Mouse (Mus musculus) kidney, adult 18-20 months (tissue): ENCODE results near the gene Fkbp9.

Experiments used
- DNase-seq: peaks from one replicate; pipeline ENCODE4 v3.0.0; 2021

The Fkbp9 gene

DNA sequence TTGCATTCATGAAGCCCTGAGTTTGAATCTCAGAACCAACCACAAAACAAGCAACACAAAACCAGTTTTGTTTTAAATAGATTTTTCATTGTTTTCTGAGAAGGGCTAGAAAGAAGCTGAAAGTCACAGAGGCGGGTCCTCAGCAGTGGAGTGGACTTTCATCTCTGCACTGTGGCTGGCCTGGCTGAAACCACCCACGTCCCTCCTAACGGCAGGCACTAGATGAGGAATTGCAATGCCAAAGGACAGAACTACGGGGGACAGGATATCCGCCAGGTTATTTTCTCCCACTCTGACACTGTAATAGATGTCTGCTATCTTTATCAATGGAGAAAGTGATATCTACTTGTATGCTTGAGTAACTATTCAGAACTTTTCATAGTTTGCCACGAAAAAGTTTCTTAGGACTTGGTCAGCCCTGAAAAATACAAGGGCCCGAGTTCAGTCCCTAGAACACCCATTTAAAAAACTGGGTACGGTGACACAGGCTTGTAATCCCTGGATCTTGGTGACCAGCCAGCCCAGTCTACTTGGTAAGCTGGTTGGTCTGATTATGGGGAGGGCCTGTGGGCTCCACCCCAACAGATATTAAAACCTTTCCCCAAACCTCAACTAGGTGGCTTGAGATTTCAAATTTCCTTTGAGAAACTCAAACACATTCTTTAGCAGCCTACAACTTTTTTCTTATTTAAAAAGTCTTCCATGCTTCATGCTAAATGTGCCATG lies 74.4 kb downstream of the Fkbp9 start:
- peak; percentile 49 for DNase-seq

DNA sequence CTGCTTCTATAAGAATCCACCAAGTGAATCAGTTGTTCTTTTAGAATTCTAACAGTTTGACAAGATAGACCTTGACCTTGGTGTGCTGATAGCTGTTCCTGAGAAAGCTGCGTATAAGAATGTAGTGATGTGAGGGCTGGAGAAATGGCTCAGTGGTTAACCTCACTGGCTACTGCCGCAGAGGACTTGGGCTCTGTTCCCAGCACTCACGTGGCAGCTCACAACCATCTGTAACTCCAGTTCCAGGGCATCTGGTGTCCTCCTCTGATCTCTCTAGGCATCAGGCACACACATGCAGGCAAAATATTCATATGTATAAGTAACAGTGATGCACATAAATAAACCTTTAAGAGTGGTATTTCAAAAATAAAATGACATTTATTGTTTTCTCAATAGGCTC lies 76.1 kb downstream of the Fkbp9 start:
- no peak for DNase-seq

DNA sequence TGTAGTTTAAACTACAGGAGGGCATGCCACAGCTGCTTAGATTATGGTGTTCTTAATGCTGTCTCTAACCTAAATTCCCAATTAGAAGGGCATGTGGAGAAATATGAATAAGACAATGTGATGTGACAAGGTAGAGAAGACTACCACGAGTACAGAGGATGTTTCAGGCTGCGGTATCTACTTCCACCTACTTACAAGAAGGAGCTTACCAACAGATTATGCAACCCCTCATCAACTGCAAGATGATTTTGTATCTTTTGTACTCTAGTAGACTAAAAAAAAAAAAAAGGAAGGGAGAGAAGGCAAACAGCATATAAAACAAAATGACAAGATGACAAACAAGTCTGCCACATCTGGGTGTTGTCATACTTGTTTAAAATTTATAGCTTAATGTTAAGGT lies 76.5 kb downstream of the Fkbp9 start:
- DNase-seq = no peak

DNA sequence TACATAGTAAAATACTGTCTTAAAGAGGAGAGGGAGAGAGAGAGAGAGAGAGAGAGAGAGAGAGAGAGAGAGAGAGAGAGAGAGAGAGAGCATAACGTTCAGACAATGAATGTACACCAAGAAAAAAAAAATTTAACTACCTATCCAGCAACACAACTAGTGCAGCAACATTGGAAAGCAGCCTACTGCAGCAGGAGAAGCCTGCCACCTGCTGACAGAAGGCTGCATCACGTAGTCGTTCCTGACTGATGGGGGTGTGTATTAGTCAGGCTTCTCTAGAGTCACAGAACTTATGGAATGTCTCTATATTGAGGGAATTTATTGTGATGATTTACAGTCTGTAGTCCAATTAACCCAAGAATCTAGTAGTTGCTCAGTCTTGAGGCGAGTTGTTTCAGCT lies 77.1 kb downstream of the Fkbp9 start:
- DNase-seq = peak; percentile 73

DNA sequence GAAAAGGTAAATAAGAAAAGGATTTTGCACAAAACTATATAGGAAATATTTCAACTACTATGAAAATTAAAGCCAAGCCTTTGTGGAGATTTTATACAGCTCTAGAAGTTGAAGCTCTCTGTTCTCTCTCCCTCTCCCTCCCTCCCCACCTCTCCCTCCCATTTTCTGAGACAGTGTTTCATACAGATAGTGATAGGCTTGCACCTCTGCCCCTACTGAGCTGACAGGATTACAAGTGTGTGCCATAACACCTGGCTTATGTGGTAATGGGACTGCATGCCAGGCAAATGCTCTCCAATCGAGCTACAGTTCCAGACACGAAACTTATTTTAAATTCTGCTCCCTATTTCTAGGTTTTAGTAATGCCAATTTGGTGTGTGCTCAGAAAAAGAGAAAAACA lies 79.1 kb downstream of the Fkbp9 start:
- no peak for DNase-seq

DNA sequence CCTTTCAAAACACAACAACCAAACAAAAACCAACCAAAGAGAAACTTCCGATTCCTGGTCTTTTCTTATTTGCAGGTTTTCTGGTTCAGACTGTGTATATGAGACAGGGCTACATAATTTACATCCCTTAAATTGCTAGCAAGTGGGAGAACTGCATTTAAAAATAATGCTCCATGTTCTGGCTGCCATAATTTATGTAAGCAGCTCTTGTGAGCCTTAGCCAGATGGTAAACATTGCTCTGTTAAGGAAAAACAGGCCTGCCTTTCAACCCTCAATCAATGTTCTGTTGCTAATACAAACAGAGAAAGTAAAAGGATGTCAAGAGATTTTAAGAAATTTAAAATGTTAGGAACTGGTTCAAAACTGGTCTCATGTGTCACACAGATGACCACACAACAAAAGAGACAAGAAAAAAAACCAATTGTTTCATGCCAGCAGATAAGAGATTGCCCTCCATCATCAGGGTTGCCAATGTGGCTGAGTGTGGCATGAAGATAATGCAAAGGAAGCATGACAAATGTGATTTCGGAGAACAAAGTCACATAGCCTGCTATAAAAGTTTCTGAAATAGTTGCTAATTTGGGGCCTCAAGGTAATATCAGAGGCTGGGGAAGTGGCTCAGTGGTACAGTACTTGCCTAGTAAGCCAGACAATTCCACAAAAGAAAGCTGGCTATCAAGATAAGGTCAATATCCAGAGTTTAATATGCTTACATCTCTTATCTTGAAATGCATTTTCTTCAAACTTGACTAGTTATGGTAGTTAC lies 81.4 kb downstream of the Fkbp9 start:
- DNase-seq = no peak

DNA sequence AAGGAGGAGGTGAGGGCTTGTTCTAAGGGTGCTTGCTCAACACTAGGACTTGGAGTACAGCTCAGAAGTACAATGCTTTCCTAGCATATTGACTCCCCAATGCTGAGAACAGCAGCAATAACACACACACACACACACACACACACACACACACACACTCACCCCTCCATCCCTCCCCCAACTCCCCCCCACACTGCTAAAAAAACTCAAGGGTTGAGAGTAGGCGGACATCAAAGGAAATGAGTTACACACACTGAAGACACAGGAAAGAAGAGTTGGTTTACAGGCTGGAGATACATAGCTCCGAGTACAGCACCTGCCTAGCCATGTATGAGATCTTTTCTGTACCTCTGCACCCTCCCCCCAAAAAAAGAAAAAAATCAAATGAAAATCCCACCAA lies 84.4 kb downstream of the Fkbp9 start:
- no peak for DNase-seq

DNA sequence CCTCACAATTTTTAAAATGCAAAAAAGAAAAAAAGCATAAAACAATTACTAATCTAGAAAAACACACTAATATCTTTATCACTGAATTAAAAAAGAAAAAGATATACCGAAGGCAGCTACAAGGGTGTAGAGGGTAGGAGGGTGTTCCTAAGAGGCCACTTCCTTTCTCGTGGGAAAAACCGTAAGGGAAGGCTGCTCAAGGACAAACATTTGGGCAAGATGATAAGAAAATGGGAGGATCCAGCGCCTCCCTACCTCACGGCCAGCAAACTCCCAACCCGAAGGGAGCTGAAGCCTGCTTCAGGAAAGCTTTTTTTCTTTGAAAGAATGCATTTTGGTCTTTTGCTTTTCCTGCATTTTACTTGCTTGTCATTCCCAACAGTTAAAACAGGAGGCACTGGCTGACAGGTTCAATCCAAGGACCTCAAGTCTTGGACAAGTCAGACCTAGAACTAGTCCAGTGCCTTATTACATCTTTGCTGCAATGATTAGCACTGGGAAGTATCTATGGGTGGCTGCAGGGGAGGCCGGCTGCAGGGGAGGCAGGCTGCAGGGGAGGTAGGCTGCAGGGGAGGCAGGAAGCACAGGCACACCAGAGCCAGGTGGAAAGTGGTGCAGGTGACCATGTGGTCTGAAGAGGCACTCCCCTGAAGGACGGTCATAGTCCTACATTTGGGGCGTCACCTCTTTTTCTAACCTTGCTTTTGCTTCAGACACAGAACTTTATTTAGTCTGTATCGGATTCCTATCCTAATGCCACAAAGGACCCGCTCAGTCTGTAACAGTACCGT lies 85.9 kb downstream of the Fkbp9 start:
- DNase-seq = no peak

DNA sequence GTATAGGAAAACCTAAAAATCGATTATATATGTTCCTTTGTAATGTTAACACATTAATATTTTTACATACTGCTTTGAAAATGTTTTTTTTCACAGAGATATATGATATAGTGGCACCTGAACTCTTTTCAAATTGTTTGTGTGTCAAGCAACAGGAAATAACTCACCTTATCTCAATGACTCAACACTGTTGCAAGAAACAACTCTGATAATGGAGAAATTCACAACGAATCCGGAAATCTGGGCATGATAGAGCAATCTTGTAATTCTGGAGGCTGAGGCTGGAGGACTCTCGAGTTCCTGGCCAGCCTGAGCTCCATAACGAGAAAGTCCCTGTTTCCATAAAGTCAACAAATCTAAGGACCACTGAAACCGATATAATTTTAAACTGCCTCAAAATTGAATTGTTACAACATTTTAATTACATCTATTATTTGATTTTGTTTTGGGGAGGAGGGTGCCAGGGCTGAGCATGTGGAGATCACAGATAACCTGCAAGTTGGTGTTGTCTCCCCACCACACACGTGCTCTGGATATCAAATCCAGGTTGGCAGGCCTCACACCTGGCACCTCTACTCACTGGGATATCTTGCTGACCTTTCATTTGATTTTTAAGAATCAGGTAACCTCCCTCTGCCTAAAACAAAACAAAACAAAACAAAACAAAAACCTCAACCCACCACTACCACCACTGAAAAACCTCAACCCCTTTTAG lies 87.6 kb downstream of the Fkbp9 start:
- no peak for DNase-seq

DNA sequence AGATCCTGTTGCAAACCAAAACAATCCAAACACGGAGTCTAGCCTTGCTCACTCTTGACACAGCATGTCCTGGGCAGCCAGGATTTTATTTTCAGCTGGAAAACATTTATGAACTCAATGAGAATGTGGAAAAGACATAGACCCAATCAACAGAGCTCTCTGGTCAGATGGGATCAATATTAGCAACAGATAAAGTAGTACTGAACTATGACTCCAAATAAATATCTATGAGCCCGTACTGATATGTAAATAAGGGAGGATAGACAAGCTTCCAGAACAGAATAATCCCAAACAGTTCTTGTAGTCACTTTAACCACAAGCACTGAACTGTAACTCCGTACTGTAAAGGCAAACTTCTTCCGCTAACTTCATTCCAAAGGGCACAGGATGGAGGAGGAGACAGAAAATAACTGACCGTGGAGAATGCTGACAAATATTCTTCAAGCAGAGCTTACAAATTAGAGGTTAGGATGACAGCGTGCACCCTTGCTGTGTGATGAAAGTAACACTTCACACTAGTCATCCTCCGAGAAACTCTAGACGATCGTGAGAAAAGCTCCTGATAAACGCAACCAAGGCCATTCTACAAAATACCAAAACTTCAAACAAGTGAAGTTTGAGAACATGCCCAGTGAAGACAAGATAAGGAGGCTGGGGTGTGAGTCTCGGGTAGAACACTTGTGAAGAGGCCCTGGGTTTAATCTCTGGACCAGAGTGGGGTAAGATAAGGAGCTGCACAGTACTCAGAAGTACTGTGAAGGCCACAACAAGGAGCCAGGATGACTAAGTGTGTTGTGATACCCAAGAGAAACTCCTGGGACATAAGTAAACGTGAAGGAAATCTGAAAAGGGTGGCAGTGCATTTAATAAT lies 88.6 kb downstream of the Fkbp9 start:
- DNase-seq = peak; percentile 60

DNA sequence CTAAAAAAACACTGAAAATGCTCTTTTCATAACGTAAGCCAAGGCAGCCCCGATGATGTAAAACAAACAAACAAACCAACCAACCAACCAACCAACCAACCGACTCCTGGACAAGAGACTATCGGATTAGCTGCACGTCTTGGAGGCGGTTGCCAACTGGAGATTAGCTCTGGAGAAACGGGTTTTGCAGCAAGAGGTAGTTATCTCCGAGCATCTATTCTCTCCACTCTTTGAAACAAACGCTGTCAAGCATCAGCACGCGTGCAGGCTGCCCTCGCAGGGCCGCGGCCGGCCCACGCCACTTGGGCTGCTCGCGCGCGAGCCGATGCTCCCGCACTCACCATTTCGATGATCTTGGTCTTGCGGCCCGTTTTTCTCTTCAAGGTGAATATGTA lies 91.5 kb downstream of the Fkbp9 start:
- no peak for DNase-seq

DNA sequence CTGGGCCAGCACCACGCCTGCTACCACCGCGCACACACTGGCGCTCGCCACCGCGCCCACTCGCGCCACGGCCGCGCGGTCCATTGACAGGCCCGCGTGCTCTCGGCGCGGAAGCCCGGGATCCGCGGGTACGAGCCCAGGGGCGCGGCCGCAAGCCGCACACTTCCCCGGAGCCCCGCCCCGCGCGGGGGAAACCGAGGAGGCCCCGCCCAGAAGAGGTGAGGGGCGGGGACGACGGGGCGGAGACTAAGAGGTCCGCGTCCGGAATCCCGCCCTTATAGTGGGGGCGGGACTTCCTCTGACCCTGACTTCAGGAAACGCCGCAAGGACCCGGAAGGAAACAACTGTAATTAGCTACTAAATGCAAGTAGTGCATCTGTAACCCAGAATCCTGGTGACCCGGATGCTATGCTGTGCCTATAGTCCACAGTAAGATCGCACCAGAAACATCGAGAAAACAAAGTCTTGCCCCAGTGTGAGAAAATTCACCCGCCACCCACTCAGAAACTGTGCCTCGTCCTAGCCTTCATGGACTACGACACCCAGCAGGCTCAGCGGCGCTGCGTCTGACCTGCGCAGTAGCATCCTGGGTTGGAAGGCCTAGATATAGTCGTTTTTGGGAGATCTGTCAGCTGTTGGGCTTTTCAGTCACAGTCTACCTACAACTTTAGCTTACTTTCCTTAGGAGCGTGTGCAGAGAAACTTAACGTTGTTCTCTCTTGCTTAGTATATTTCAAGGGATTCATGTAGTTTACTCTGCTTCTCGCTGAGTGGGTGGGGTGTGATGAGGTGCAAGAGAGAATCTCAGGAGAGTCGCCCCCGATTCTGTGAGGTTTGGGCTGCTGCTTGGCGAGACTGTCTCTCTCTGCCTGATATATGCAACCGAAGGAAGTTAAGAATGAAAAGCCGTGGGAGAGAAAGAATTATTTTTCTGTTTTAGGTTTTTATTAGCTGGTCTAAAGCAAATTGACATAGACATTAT lies 92.2 kb downstream of the Fkbp9 start, which contains the start of the genes Nt5c3 and Vmn1r4:
TSS of gene Nt5c3 (minus strand) at position 207 of the 982 bp plus-strand sequence.
TSS of gene Vmn1r4 (plus strand) at position 290 of the 982 bp plus-strand sequence.
- peak; percentile 98 for DNase-seq
